In the genomic region with DNA sequence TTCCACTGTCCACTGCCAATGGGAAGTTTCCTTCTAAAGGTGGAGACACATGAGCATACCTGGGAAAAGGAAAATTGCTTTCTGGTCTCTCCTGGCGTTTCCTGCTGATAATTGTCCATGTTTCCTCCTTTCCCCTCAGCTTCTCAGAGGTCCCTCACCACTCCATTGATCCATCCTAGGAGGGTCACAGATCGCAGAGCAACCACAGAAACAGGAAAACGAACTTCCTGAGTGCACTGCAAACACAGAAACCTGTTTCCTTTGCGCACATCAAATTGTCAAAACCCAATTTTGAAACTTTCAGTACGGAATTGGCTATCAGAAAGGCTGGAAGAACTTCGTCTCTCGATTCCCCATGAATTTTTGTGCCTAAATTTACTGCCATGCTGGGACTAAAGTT, we compare ENCODE assay signal across 28 mouse cellular contexts. TPM values are rescaled to one million over a fixed set of nuclear protein-coding genes. Genes with fewer than 3 reads are reported as not detected.
DNase-seq lines count a peak whose midpoint lies in the region; ATAC-seq lines count a peak whose summit lies in the region.
"Had no signal": no experiment of that assay in that cellular context is flagged by ENCODE, and none has a peak within 500 bp of the region (broad histone marks: within the 10 kb centered on the region; RNA-seq: fewer than 3 reads in every experiment).

No protein-coding gene starts in this region.

- no peaks in the 10 kb centered on the region for H3K9me3 ChIP-seq in liver, embryonic 11.5 days (ENCODE audit: control insufficient read depth, low read length)
- H3K9me3 ChIP-seq in megakaryocyte, embryonic 14.5 days = no peaks in the 10 kb centered on the region
- no peaks in the 10 kb centered on the region for H3K9me3 ChIP-seq in liver, embryonic 12.5 days (replicated peaks)
- H3K9me3 ChIP-seq in hindbrain, embryonic 14.5 days (ENCODE audit: control insufficient read depth, low read length) = no peaks in the 10 kb centered on the region
- H3K9me3 ChIP-seq: embryonic facial prominence, embryonic 10.5 days; embryonic facial prominence, embryonic 15.5 days; forebrain, embryonic 12.5 days; hindbrain, embryonic 12.5 days; midbrain, embryonic 15.5 days; neural tube, embryonic 15.5 days had no signal

- 37% methylated on average over 7 of the region's 7 CpGs for WGBS in liver, embryonic 11.5 days
- WGBS in liver, embryonic 12.5 days (ENCODE audit: insufficient replicate concordance) = 11% methylated on average over 7 of the region's 7 CpGs
- 87% methylated on average over 7 of the region's 7 CpGs for WGBS in hindbrain, embryonic 14.5 days

- H3K4me2 ChIP-seq in liver, embryonic 11.5 days = peak overlapping the region; percentile 47
- peak overlapping the region; percentile 46 for H3K4me2 ChIP-seq in liver, embryonic 12.5 days
- no peak overlapping the region for H3K4me2 ChIP-seq in hindbrain, embryonic 14.5 days (replicated peaks)
- H3K4me2 ChIP-seq: embryonic facial prominence, embryonic 15.5 days; forebrain, embryonic 12.5 days; hindbrain, embryonic 12.5 days; midbrain, embryonic 15.5 days; neural tube, embryonic 15.5 days had no signal

- H3K27me3 ChIP-seq in liver, embryonic 11.5 days (replicated peaks; ENCODE audit: control insufficient read depth, insufficient read depth, low read length) = no peaks in the 10 kb centered on the region
- no peaks in the 10 kb centered on the region for H3K27me3 ChIP-seq in megakaryocyte, embryonic 14.5 days (replicated peaks)
- no peaks in the 10 kb centered on the region for H3K27me3 ChIP-seq in liver, embryonic 12.5 days (replicated peaks)
- no peaks in the 10 kb centered on the region for H3K27me3 ChIP-seq in hindbrain, embryonic 14.5 days (ENCODE audit: control insufficient read depth, insufficient read depth, low read length)
- H3K27me3 ChIP-seq: embryonic facial prominence, embryonic 15.5 days; forebrain, embryonic 12.5 days; hindbrain, embryonic 12.5 days; midbrain, embryonic 15.5 days; neural tube, embryonic 15.5 days had no signal

- H3K9ac ChIP-seq in liver, embryonic 11.5 days (ENCODE audit: low read depth, low read length) = peak overlapping the region; percentile 26; the same call in 1 of the 2 replicates
- H3K9ac ChIP-seq in liver, embryonic 12.5 days = peak overlapping the region; percentile 39; the same call in 1 of the 2 replicates
- H3K9ac ChIP-seq in hindbrain, embryonic 14.5 days = no peak overlapping the region
- H3K9ac ChIP-seq: embryonic facial prominence, embryonic 15.5 days; forebrain, embryonic 12.5 days; forebrain, postnatal 0 days; hindbrain, embryonic 12.5 days; midbrain, embryonic 15.5 days; neural tube, embryonic 15.5 days had no signal

- no peaks in the 10 kb centered on the region; the same call in 1 of the 2 replicates for H3K4me1 ChIP-seq in liver, embryonic 11.5 days (replicated peaks; ENCODE audit: control insufficient read depth, insufficient read depth, low read length)
- H3K4me1 ChIP-seq in megakaryocyte, embryonic 14.5 days = peaks cover 54% of the 10 kb centered on the region
- peaks cover 16% of the 10 kb centered on the region for H3K4me1 ChIP-seq in liver, embryonic 12.5 days
- H3K4me1 ChIP-seq in hindbrain, embryonic 14.5 days (replicated peaks; ENCODE audit: control insufficient read depth, insufficient read depth, low read length) = no peaks in the 10 kb centered on the region
- H3K4me1 ChIP-seq: embryonic facial prominence, embryonic 10.5 days; embryonic facial prominence, embryonic 15.5 days; forebrain, embryonic 12.5 days; hindbrain, embryonic 12.5 days; midbrain, embryonic 15.5 days; neural tube, embryonic 15.5 days had no signal

- DNase-seq in liver, embryonic 11.5 days (ENCODE audit: low spot score) = no peak
- DNase-seq in liver = no peak
- DNase-seq in layer of hippocampus, postnatal 25 days (ENCODE audit: extremely low spot score in 1 of 2, low spot score in 1 of 2) = no peak
- no peak for DNase-seq in hindbrain, embryonic 14.5 days (ENCODE audit: low spot score)
- DNase-seq: adrenal gland, postnatal 25 days; cerebellum, adult 11-12 months; cerebellum, adult 9-11 months; forebrain, postnatal 0 days; heart, postnatal 14 days; kidney, adult 8-10 months; kidney, postnatal 36 days; layer of hippocampus, postnatal 36 days; left cerebral cortex, postnatal 4 days; lung, postnatal 10 days; right cerebral cortex, adult 18-20 months; spleen, adult 18-20 months; thymus, postnatal 14 days had no signal

- no peak overlapping the region for H3K27ac ChIP-seq in liver, embryonic 11.5 days (ENCODE audit: low read depth, low read length)
- peak overlapping the region; percentile 36; the same call in 1 of the 2 replicates for H3K27ac ChIP-seq in liver, embryonic 12.5 days
- H3K27ac ChIP-seq in hindbrain, embryonic 14.5 days = no peak overlapping the region
- H3K27ac ChIP-seq: embryonic facial prominence, embryonic 15.5 days; forebrain, embryonic 12.5 days; hindbrain, embryonic 12.5 days; midbrain, embryonic 15.5 days; neural tube, embryonic 15.5 days had no signal

- ATAC-seq in liver, embryonic 11.5 days (replicated peaks; ENCODE audit: low FRiP score) = no peak
- ATAC-seq in megakaryocyte, adult 5-6 weeks (ENCODE audit: poor library complexity, severe bottlenecking) = no peak
- no peak for ATAC-seq in liver, embryonic 12.5 days
- ATAC-seq in hindbrain, embryonic 14.5 days (ENCODE audit: low FRiP score) = no peak
- ATAC-seq: forebrain, postnatal 0 days; intestine, embryonic 16.5 days; midbrain, embryonic 15.5 days had no signal

- H3K36me3 ChIP-seq in liver, embryonic 11.5 days (ENCODE audit: control insufficient read depth, insufficient read depth, low read length) = no peaks in the 10 kb centered on the region
- H3K36me3 ChIP-seq in megakaryocyte, embryonic 14.5 days (replicated peaks; ENCODE audit: low read length) = peaks cover 4% of the 10 kb centered on the region
- no peaks in the 10 kb centered on the region for H3K36me3 ChIP-seq in liver, embryonic 12.5 days
- H3K36me3 ChIP-seq in hindbrain, embryonic 14.5 days (replicated peaks; ENCODE audit: control insufficient read depth, insufficient read depth) = no peaks in the 10 kb centered on the region
- H3K36me3 ChIP-seq: embryonic facial prominence, embryonic 10.5 days; embryonic facial prominence, embryonic 15.5 days; forebrain, embryonic 12.5 days; hindbrain, embryonic 12.5 days; midbrain, embryonic 15.5 days; neural tube, embryonic 15.5 days had no signal

- H3K4me3 ChIP-seq in liver, embryonic 11.5 days (ENCODE audit: low read depth, low read length) = peak overlapping the region; percentile 31; the same call in 1 of the 2 replicates
- H3K4me3 ChIP-seq in megakaryocyte, embryonic 14.5 days (replicated peaks) = peak overlapping the region; percentile 94
- peak overlapping the region; percentile 23 for H3K4me3 ChIP-seq in liver, embryonic 12.5 days
- H3K4me3 ChIP-seq in hindbrain, embryonic 14.5 days (replicated peaks; ENCODE audit: low read length) = no peak overlapping the region
- H3K4me3 ChIP-seq: embryonic facial prominence, embryonic 10.5 days; embryonic facial prominence, embryonic 15.5 days; forebrain, embryonic 12.5 days; hindbrain, embryonic 12.5 days; midbrain, embryonic 15.5 days; neural tube, embryonic 15.5 days had no signal

RNA-seq across cellular contexts. Expression of gene Mmrn1, which starts 19.4 kb away (rescaled TPM):
- polyA plus RNA-seq in liver, embryonic 11.5 days (2014; fragmentation: Nextera tagmentation; extraction: Ambion mirVana) = 15.0 and 19.0 TPM in 2 replicates
- polyA plus RNA-seq in megakaryocyte, embryonic 14.5 days (2012; ENCODE audit: insufficient read depth, low replicate concordance) = 2.7 and 7.1 TPM in 2 replicates
- total RNA-seq in megakaryocyte, adult 5-6 weeks (2015) = not detected in 2 replicates
- not detected in 2 replicates for total RNA-seq in megakaryocyte, adult 5-6 weeks (2017)
- 12.3 and 13.4 TPM in 2 replicates for polyA plus RNA-seq in liver, embryonic 12.5 days (2016; fragmentation: Nextera tagmentation; extraction: Ambion mirVana)
- under 1 TPM in 1 of 2 experiments, not detected in 1; 0.12 TPM for total RNA-seq in layer of hippocampus, postnatal 25 days (2021)
- 3.7 and 4.2 TPM in 2 replicates for polyA plus RNA-seq in hindbrain, embryonic 14.5 days (2014; fragmentation: Nextera tagmentation; extraction: Ambion mirVana)
- total RNA-seq: layer of hippocampus, postnatal 36 days had no signal
- polyA plus RNA-seq: cortical plate, adult 2 months had no signal
